Mouse (Mus musculus): ENCODE measurements around the gene Tpst1. TPM values are rescaled to one million over a fixed set of nuclear protein-coding genes. Genes with fewer than 3 reads are reported as not detected.

The Tpst1 gene
- polyA plus RNA-seq, 1 experiment from 2014 or later = 55.6 TPM

GRCm38 (mm10) chr5:130136597-130136996, 63.5 kb downstream of the Tpst1 start:
- Histone ChIP-seq H3K4me1 (no peaks in the 10 kb centered on the region), H3K27ac (replicated peaks) (no peak overlapping the region), H3K27me3 (replicated peaks; ENCODE audit: low read depth, poor library complexity, severe bottlenecking) (no peaks in the 10 kb centered on the region), H3K9me3 (no peaks in the 10 kb centered on the region), H3K36me3 (replicated peaks) (peaks cover 32% of the 10 kb centered on the region), H3K4me3 (no peak overlapping the region)
- WGBS = 93% methylated on average over 13 of the region's 13 CpGs
- no peak for DNase-seq (ENCODE audit: low spot score)

- no peak overlapping the region for H3K4me3 ChIP-seq
- H3K36me3 ChIP-seq (replicated peaks) = peaks cover 26% of the 10 kb centered on the region
- no peak overlapping the region for H3K27ac ChIP-seq (replicated peaks)
- DNase-seq (ENCODE audit: low spot score) = peak; percentile 78
- H3K27me3 ChIP-seq (replicated peaks; ENCODE audit: low read depth, poor library complexity, severe bottlenecking) = peaks cover 6% of the 10 kb centered on the region; the same call in 1 of the 2 replicates
- 33% methylated on average over 8 of the region's 8 CpGs for WGBS
- no peaks in the 10 kb centered on the region for H3K9me3 ChIP-seq
- peaks cover 11% of the 10 kb centered on the region for H3K4me1 ChIP-seq
These were observed 66.3 kb downstream of the Tpst1 start for GRCm38 (mm10) chr5:130139393-130139792.

GRCm38 (mm10) chr5:130141138-130141537, 68.0 kb downstream of the Tpst1 start:
- H3K36me3 ChIP-seq (replicated peaks) = peaks cover 10% of the 10 kb centered on the region
- H3K4me1 ChIP-seq = peaks cover 21% of the 10 kb centered on the region
- no peak overlapping the region for H3K4me3 ChIP-seq
- peaks cover 6% of the 10 kb centered on the region for H3K27me3 ChIP-seq (replicated peaks; ENCODE audit: low read depth, poor library complexity, severe bottlenecking)
- 87% methylated on average over 5 of the region's 5 CpGs for WGBS
- H3K9me3 ChIP-seq = no peaks in the 10 kb centered on the region
- H3K27ac ChIP-seq (replicated peaks) = no peak overlapping the region
- DNase-seq (ENCODE audit: low spot score) = no peak

GRCm38 (mm10) chr5:130142041-130142440, 68.9 kb downstream of the Tpst1 start:
- Histone ChIP-seq H3K4me3 (no peak overlapping the region), H3K27ac (replicated peaks) (no peak overlapping the region), H3K4me1 (peaks cover 21% of the 10 kb centered on the region), H3K27me3 (replicated peaks; ENCODE audit: low read depth, poor library complexity, severe bottlenecking) (peaks cover 6% of the 10 kb centered on the region), H3K9me3 (no peaks in the 10 kb centered on the region), H3K36me3 (replicated peaks) (peaks cover under 1% of the 10 kb centered on the region)
- DNase-seq (ENCODE audit: low spot score) = no peak
- 59% methylated on average over 4 of the region's 4 CpGs for WGBS

- H3K4me1 ChIP-seq = peaks cover 21% of the 10 kb centered on the region
- no peak for DNase-seq (ENCODE audit: low spot score)
- 90% methylated on average over 7 of the region's 7 CpGs for WGBS
- H3K4me3 ChIP-seq = no peak overlapping the region
- no peaks in the 10 kb centered on the region for H3K9me3 ChIP-seq
- peaks cover 6% of the 10 kb centered on the region for H3K27me3 ChIP-seq (replicated peaks; ENCODE audit: low read depth, poor library complexity, severe bottlenecking)
- H3K36me3 ChIP-seq (replicated peaks) = 0 out of 2 replicates have a peak, but pooled peaks cover 3% of the 10 kb centered on the region
- H3K27ac ChIP-seq (replicated peaks) = no peak overlapping the region
These were observed 70.0 kb downstream of the Tpst1 start for GRCm38 (mm10) chr5:130143101-130143500.

- Histone ChIP-seq H3K4me1 (peaks cover 21% of the 10 kb centered on the region), H3K36me3 (replicated peaks) (peaks cover 7% of the 10 kb centered on the region; the same call in 1 of the 2 replicates), H3K27ac (replicated peaks) (peak overlapping the region; percentile 88), H3K9me3 (no peaks in the 10 kb centered on the region), H3K27me3 (replicated peaks; ENCODE audit: low read depth, poor library complexity, severe bottlenecking) (peaks cover 6% of the 10 kb centered on the region), H3K4me3 (peak overlapping the region; percentile 74)
- DNase-seq (ENCODE audit: low spot score) = peak; percentile 80
- WGBS = 7% methylated on average over 20 of the region's 20 CpGs
These were observed 70.8 kb downstream of the Tpst1 start for GRCm38 (mm10) chr5:130143977-130144333.

- Histone ChIP-seq H3K9me3 (no peaks in the 10 kb centered on the region), H3K36me3 (replicated peaks) (peaks cover 7% of the 10 kb centered on the region; the same call in 1 of the 2 replicates), H3K4me1 (peaks cover 21% of the 10 kb centered on the region), H3K4me3 (peak within 1 kb of the TSS; percentile 74), H3K27ac (replicated peaks) (peak within 1 kb of the TSS; percentile 88), H3K27me3 (replicated peaks; ENCODE audit: low read depth, poor library complexity, severe bottlenecking) (peaks cover 6% of the 10 kb centered on the region)
- WGBS = under 1% methylated on average over 66 of the region's 66 CpGs
- DNase-seq (ENCODE audit: low spot score) = peak; percentile 95
These were observed 71.5 kb downstream of the Tpst1 start, which contains the start of gene Kctd7 for GRCm38 (mm10) chr5:130144334-130145312. Gene Kctd7 (plus strand): TSS chr5:130144861.

GRCm38 (mm10) chr5:130145961-130146360, 72.8 kb downstream of the Tpst1 start:
- Histone ChIP-seq H3K27me3 (replicated peaks; ENCODE audit: low read depth, poor library complexity, severe bottlenecking) (peaks cover 6% of the 10 kb centered on the region), H3K4me3 (no peak overlapping the region), H3K4me1 (peaks cover 21% of the 10 kb centered on the region), H3K27ac (replicated peaks) (no peak overlapping the region), H3K36me3 (replicated peaks) (peaks cover 7% of the 10 kb centered on the region; the same call in 1 of the 2 replicates), H3K9me3 (no peaks in the 10 kb centered on the region)
- WGBS = 89% methylated on average over 8 of the region's 8 CpGs
- no peak for DNase-seq (ENCODE audit: low spot score)

- H3K36me3 ChIP-seq (replicated peaks) = peaks cover 27% of the 10 kb centered on the region
- DNase-seq (ENCODE audit: low spot score) = no peak
- H3K27ac ChIP-seq (replicated peaks) = no peak overlapping the region
- peaks cover 8% of the 10 kb centered on the region for H3K4me1 ChIP-seq
- no peak overlapping the region for H3K4me3 ChIP-seq
- H3K9me3 ChIP-seq = no peaks in the 10 kb centered on the region
- H3K27me3 ChIP-seq (replicated peaks; ENCODE audit: low read depth, poor library complexity, severe bottlenecking) = no peaks in the 10 kb centered on the region; the same call in 1 of the 2 replicates
- WGBS = 80% methylated on average over 7 of the region's 7 CpGs
These were observed 76.7 kb downstream of the Tpst1 start for GRCm38 (mm10) chr5:130149726-130150310.

- H3K36me3 ChIP-seq (replicated peaks) = peaks cover 20% of the 10 kb centered on the region
- 84% methylated on average over 2 of the region's 2 CpGs for WGBS
- H3K9me3 ChIP-seq = no peaks in the 10 kb centered on the region
- no peaks in the 10 kb centered on the region; the same call in 1 of the 2 replicates for H3K4me1 ChIP-seq
- no peak overlapping the region for H3K4me3 ChIP-seq
- DNase-seq (ENCODE audit: low spot score) = no peak
- H3K27me3 ChIP-seq (replicated peaks; ENCODE audit: low read depth, poor library complexity, severe bottlenecking) = no peaks in the 10 kb centered on the region; the same call in 1 of the 2 replicates
- H3K27ac ChIP-seq (replicated peaks) = no peak overlapping the region
These were observed 81.2 kb downstream of the Tpst1 start for GRCm38 (mm10) chr5:130154286-130154685.

- Histone ChIP-seq H3K27ac (replicated peaks) (no peak overlapping the region), H3K4me3 (no peak overlapping the region), H3K27me3 (replicated peaks; ENCODE audit: low read depth, poor library complexity, severe bottlenecking) (no peaks in the 10 kb centered on the region), H3K9me3 (no peaks in the 10 kb centered on the region), H3K4me1 (no peaks in the 10 kb centered on the region; the same call in 1 of the 2 replicates), H3K36me3 (replicated peaks) (no peaks in the 10 kb centered on the region)
- WGBS = 81% methylated on average over 4 of the region's 4 CpGs
- no peak for DNase-seq (ENCODE audit: low spot score)
These were observed 85.4 kb downstream of the Tpst1 start for GRCm38 (mm10) chr5:130158545-130158944.

- H3K27me3 ChIP-seq (replicated peaks; ENCODE audit: low read depth, poor library complexity, severe bottlenecking) = no peaks in the 10 kb centered on the region
- H3K4me1 ChIP-seq = no peaks in the 10 kb centered on the region; the same call in 1 of the 2 replicates
- H3K27ac ChIP-seq (replicated peaks) = no peak overlapping the region
- no peaks in the 10 kb centered on the region for H3K9me3 ChIP-seq
- no peak overlapping the region for H3K4me3 ChIP-seq
- WGBS = 66% methylated on average over 7 of the region's 7 CpGs
- no peaks in the 10 kb centered on the region for H3K36me3 ChIP-seq (replicated peaks)
- no peak for DNase-seq (ENCODE audit: low spot score)
These were observed 86.7 kb downstream of the Tpst1 start for GRCm38 (mm10) chr5:130159761-130160201.

Measured in embryonic facial prominence, embryonic 10.5 days (tissue).